Mouse (Mus musculus): ENCODE results near the gene Ap1b1. TPM values are rescaled to one million over a fixed set of nuclear protein-coding genes. Genes with fewer than 3 reads are reported as not detected.

The Ap1b1 gene
- total and polyA plus RNA-seq, 3 experiments = 38.6 to 57.8 (median 44.2) TPM

- no peaks in the 10 kb centered on the region for H3K27me3 ChIP-seq (replicated peaks)
- no peak overlapping the region for H3K27ac ChIP-seq (ENCODE audit: insufficient read depth, low read depth)
- DNase-seq (ENCODE audit: extremely low read depth) = peak; percentile 43
- dilution Hi-C loops (cut with MboI; ENCODE audit: extremely low pct_ligation_motif_present, extremely low pct_unique_long_range_greater_than_20kb, low sequenced_read_pairs) (no loop called here), in situ Hi-C loops (cut with MboI; ENCODE audit: low pct_ligation_motif_present, low pct_unique_long_range_greater_than_20kb, low sequenced_read_pairs) (no loop called here)
- no peaks in the 10 kb centered on the region for H3K79me2 ChIP-seq (replicated peaks; ENCODE audit: control insufficient read depth, extremely low read depth, insufficient read depth, poor library complexity, severe bottlenecking)
- TF ChIP-seq SIN3A (IDR thresholded peaks at IDR 0.05; ENCODE audit: low read length) = no peak
- TF ChIP-seq MAFK (IDR thresholded peaks at IDR 0.05; ENCODE audit: insufficient replicate concordance, low read length) = no peak
- peak; percentile 67 for TF ChIP-seq EP300 (IDR thresholded peaks at IDR 0.05; ENCODE audit: low read length)
- no peak for TF ChIP-seq POLR2A (IDR thresholded peaks at IDR 0.05; ENCODE audit: low read depth, low read length)
- no peak for TF ChIP-seq KAT2A (IDR thresholded peaks at IDR 0.05; ENCODE audit: insufficient replicate concordance, low read length)
- TF ChIP-seq GABPA (IDR thresholded peaks at IDR 0.05; ENCODE audit: insufficient replicate concordance, low read depth, low read length) = no peak
- no peak for TF ChIP-seq TBP (conservative IDR thresholded peaks at IDR 0.05; ENCODE audit: low read depth, low read length)
- TF ChIP-seq IRF4 (IDR thresholded peaks at IDR 0.05; ENCODE audit: low read depth, low read length) = peak; percentile 46; the same call in 1 of the 2 replicates
- no peak for TF ChIP-seq MXI1 (IDR thresholded peaks at IDR 0.05; ENCODE audit: low read depth, low read length)
- TF ChIP-seq E2F4 (IDR thresholded peaks at IDR 0.05; ENCODE audit: insufficient replicate concordance, low read depth, low read length) = no peak
- no peak for TF ChIP-seq ZNF384 (IDR thresholded peaks at IDR 0.05; ENCODE audit: low read depth, low read length)
- no peak for TF ChIP-seq HCFC1 (IDR thresholded peaks at IDR 0.05; ENCODE audit: low read depth, low read length)
- peak; percentile 15; the same call in 1 of the 2 replicates for TF ChIP-seq ETS1 (conservative IDR thresholded peaks at IDR 0.05; ENCODE audit: low read depth, low read length)
- no peak for TF ChIP-seq USF2 (conservative IDR thresholded peaks at IDR 0.05; ENCODE audit: low read depth, low read length)
- no peak for TF ChIP-seq UBTF (IDR thresholded peaks at IDR 0.05; ENCODE audit: low read depth, low read length)
- no peak for TF ChIP-seq RCOR1 (conservative IDR thresholded peaks at IDR 0.05; ENCODE audit: low read depth, low read length)
- no peak for TF ChIP-seq ZKSCAN1 (IDR thresholded peaks at IDR 0.05; ENCODE audit: borderline replicate concordance, low read depth, low read length)
- peaks cover 42 to 67% of the 10 kb centered on the region in 2 experiments for H3K36me3 ChIP-seq (replicated peaks in 1 of 2; ENCODE audit: control insufficient read depth in 1 of 2, insufficient read depth in 1 of 2, low read length in 1 of 2)
- no peak overlapping the region for H3K9ac ChIP-seq (ENCODE audit: insufficient read depth, low read depth)
- H3K4me3 ChIP-seq (replicated peaks in 1 of 3; ENCODE audit: low read depth in 2 of 3, low read length in 2 of 3, poor library complexity in 1 of 3) = no peak overlapping the region
- no peaks in the 10 kb centered on the region for H3K9me3 ChIP-seq (replicated peaks; ENCODE audit: low read length)
- peaks cover 8 to 56% of the 10 kb centered on the region in 2 experiments; a peak in 3 of 4 replicates for H3K4me1 ChIP-seq (ENCODE audit: control insufficient read depth in 1 of 2, insufficient read depth in 2 of 2)
- H3K4me2 ChIP-seq (ENCODE audit: insufficient read depth, low read depth, poor library complexity, severe bottlenecking) = no peak overlapping the region
Observed at GRCm38 (mm10) chr11:5012213-5012715, 25.6 kb downstream of the Ap1b1 start.

- DNase-seq (ENCODE audit: extremely low read depth) = peak; percentile 55
- Histone ChIP-seq H3K27ac (ENCODE audit: insufficient read depth, low read depth) (no peak overlapping the region), H3K79me2 (replicated peaks; ENCODE audit: control insufficient read depth, extremely low read depth, insufficient read depth, poor library complexity, severe bottlenecking) (no peaks in the 10 kb centered on the region), H3K9ac (ENCODE audit: insufficient read depth, low read depth) (no peak overlapping the region), H3K4me2 (ENCODE audit: insufficient read depth, low read depth, poor library complexity, severe bottlenecking) (no peak overlapping the region), H3K9me3 (replicated peaks; ENCODE audit: low read length) (no peaks in the 10 kb centered on the region), H3K27me3 (replicated peaks) (no peaks in the 10 kb centered on the region), H3K4me1 (ENCODE audit: control insufficient read depth in 1 of 2, insufficient read depth in 2 of 2) (peaks cover 4 to 26% of the 10 kb centered on the region in 2 experiments; a peak in 2 of 4 replicates), H3K4me3 (replicated peaks in 1 of 3; ENCODE audit: low read depth in 2 of 3, low read length in 2 of 3, poor library complexity in 1 of 3) (no peak overlapping the region), H3K36me3 (replicated peaks in 1 of 2; ENCODE audit: control insufficient read depth in 1 of 2, insufficient read depth in 1 of 2, low read length in 1 of 2) (peaks cover 62 to 87% of the 10 kb centered on the region in 2 experiments)
- in situ Hi-C loops (cut with MboI; ENCODE audit: low pct_ligation_motif_present, low pct_unique_long_range_greater_than_20kb, low sequenced_read_pairs) (loop anchor here (5.0 kb wide), 1 partner anchor 52 kb away; the partner anchor contains the start of gene Gas2l1), dilution Hi-C loops (cut with MboI; ENCODE audit: extremely low pct_ligation_motif_present, extremely low pct_unique_long_range_greater_than_20kb, low sequenced_read_pairs) (no loop called here)
- TF ChIP-seq CTCF (conservative IDR thresholded peaks at IDR 0.05 in 1 of 2, IDR thresholded peaks at IDR 0.05 in 1 of 2; ENCODE audit: low read depth in 2 of 2, low read length in 2 of 2) = peak; percentile 28 to 82; a peak in 3 of 4 replicates
- no peak for TF ChIP-seq GABPA (IDR thresholded peaks at IDR 0.05; ENCODE audit: insufficient replicate concordance, low read depth, low read length)
- peak; percentile 71 for TF ChIP-seq RAD21 (IDR thresholded peaks at IDR 0.05; ENCODE audit: low read depth, low read length)
- no peak for TF ChIP-seq MAFK (IDR thresholded peaks at IDR 0.05; ENCODE audit: insufficient replicate concordance, low read length)
- TF ChIP-seq ZC3H11A (IDR thresholded peaks at IDR 0.05; ENCODE audit: low read depth, low read length) = peak; percentile 9; the same call in 1 of the 2 replicates
- TF ChIP-seq SMC3 (IDR thresholded peaks at IDR 0.05; ENCODE audit: low read depth, low read length) = peak; percentile 84
Observed at GRCm38 (mm10) chr11:5015720-5016119, 29.1 kb downstream of the Ap1b1 start.

Data from CH12.LX (cell line).